Mouse (Mus musculus) granulocyte monocyte progenitor cell, adult 5-6 weeks (primary cell): ENCODE measurements around the gene Ccdc137. TPM values are rescaled to one million over a fixed set of nuclear protein-coding genes. Genes with fewer than 3 reads are reported as not detected.

Experiments used
- ATAC-seq: replicated peaks from 2 replicates; pipeline ENCODE4 v1.8.0; 2016; ENCODE audit warnings: mild to moderate bottlenecking, moderate TSS enrichment, inconsistent platforms; ENCODE audit not compliant: poor library complexity, severe bottlenecking
- total RNA-seq, 2 experiments: library from RNA; stranded (forward) in 1 of 2; stranded (reverse) in 1 of 2; fragments of 200-712, 200-1000 nt in 1 of 2; fragments of >200 nt in 1 of 2; fragmentation: Nextera tagmentation in 1 of 2; gene quantifications; 2 replicates each; pipeline ENCODE4 v1.2.3; 2014 to 2017

Gene Ccdc137
- total RNA-seq, 2 experiments from 2014 or later: 39.4 to 43.0 TPM

DNA sequence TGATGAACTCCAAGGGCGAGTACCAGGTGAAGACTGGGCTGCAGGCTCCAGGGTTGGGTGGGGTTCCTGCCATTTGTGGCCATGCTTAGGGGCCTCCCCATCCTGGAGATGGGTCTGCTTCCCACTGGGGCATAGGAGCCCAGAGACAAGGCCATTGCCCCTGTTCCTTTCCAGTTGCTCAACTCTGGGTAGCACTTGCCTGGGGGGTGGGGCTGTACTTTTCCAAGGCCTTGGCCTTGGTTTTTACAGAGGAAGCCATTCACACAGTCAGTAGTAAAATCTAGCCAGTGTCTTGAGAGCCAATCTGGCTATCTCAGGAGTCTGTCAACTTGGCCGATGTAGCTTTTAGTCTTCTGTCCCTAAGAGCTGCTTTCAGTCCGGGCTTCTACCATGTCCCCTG lies 39.5 kb downstream of the Ccdc137 start:
- no peak for ATAC-seq

DNA sequence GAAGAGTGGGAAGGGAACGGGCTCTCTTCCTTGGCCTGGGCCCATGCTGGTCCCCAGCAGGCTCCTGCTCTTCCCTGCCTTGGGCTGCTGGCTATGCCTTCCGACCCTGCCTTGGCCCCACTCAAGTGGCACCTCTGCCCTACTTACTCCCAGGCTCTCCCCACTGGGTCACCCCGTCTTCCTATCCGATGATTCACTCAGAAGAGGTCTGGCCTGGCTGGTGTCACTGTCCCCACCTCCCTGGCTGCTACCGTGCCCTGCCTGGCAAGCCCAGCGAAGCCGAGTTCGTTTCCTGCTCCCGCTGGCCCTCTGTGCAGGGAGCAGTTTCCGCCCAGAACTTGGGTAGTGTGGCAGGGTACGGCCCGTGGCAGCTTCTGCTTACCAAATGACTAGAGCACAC lies 40.3 kb downstream of the Ccdc137 start:
- no peak for ATAC-seq

DNA sequence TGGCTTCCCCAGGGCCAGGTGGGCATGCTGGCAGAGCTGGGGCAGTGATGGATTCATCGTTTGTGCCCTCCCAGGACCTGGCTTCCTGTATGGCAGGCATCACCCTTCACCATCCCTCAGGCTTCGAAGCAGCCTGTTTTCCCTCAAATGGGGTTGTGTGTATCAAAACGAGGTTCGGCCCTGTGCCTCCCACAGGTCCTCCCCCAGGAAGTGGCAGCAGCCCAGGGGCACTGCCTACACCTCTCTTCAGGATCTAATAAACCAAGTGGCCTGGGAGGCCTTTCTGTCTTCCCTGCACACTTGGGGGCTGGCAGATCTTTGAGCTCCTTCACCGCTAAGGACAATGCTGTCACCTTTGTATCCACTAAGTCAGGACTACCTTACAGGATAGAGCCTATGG lies 41.0 kb downstream of the Ccdc137 start:
- ATAC-seq: no peak

GRCm38 (mm10) chr11:120499894-120500293 lies 42.0 kb downstream of the Ccdc137 start:
- no peak for ATAC-seq

- no peak for ATAC-seq
These were observed 42.4 kb downstream of the Ccdc137 start for GRCm38 (mm10) chr11:120500357-120500756.

GRCm38 (mm10) chr11:120501018-120501417 lies 43.1 kb downstream of the Ccdc137 start:
- no peak for ATAC-seq

DNA sequence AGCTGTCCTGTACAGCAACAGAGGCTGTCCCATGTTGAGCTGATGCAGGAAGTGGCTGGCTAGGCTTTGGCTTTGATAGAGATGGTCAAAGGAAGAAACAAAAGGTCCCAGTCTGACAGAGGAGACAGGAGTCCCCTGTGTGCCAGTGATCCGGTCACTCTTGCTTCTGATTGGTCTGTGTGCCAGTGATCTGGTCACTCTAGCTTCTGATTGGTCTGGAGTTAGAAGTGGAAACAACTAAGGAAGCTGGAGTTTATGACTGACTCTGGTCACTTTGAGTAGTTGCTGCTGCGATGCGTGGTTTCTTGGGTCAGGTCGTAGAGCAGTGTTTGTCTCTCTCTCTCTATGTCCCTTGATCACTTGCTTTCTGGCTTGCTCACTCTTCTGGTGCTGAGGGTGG lies 43.8 kb downstream of the Ccdc137 start:
- ATAC-seq: no peak

DNA sequence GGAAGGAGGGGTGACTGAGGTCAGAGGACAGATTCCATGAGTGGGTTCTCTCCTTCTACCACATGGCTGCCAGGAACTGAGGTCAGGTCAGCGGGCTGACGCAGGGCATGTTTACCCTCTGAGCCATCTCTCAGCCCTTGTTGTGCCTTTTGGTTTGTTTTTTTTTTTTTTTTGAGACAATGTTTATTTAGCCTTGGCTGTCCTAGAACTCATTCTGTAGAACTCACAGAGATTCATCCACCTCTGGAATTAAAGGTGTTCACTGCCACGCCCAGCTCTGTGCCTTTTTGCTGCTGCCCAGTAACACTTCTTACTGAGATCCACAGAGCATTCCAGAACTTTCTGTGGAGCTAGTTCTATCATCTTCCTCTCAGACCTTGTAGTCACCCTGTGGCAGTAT lies 47.7 kb downstream of the Ccdc137 start:
- ATAC-seq: no peak

GRCm38 (mm10) chr11:120506899-120507298 lies 49.0 kb downstream of the Ccdc137 start:
- peak; percentile 47 for ATAC-seq

DNA sequence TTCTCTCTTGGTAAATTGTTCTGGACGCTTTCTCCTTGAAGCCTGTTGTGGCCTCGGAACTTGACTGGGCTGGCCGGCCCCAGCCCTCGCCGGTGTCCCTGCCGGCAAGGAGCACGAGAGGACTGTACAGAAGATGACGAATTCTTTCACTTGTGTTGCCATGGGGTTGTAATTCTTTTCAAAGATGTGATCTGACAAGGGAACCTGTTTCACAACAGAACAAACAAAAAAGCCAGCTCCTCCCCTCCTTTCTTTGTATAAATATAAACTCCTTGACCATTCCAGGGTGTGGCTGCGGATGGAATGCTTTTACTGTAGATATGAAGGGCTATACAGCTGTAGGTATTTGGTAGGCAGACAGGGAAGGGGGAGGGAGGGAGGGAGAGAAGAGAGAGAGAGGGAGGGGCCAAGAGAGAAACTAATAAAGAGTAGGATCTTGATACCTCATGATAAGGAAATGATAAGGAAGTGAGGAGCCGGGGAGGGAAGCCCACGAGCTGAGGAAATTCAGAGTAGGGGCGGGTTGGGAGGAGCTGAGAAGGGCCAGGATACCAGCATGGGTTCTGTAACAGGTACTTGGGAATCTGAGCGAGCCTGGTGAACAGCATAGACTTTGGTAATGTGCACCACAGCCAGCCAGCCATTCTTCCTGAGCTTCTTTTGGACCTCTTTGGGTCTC lies 49.8 kb downstream of the Ccdc137 start:
- ATAC-seq: no peak

DNA sequence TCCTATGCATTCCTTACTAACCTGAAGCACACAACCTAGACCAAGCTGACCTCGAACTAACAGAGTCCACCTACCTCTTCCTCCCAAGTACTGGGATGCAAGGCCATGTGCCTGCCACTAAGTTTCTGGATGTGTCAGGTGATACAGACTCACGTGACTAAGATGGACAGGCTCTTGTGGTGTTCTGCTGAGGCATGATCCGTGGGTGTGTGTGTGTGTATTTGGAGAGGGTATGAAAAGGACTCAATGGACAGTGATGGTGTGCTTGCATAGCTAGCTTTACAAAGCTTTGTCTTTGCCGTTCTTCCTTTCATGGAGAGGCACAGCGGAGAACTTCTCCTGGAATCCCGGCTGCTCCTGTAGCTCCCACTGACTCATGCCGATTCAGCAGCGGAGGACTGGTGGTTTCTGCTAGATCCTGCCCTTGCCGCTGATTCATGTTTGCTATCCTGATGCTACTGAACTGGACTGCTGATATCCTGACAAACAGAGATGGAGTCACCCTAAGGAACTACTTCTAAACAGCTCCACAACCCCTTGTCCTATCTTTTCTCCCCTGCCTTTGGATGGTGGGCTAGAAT lies 50.5 kb downstream of the Ccdc137 start:
- ATAC-seq: no peak

DNA sequence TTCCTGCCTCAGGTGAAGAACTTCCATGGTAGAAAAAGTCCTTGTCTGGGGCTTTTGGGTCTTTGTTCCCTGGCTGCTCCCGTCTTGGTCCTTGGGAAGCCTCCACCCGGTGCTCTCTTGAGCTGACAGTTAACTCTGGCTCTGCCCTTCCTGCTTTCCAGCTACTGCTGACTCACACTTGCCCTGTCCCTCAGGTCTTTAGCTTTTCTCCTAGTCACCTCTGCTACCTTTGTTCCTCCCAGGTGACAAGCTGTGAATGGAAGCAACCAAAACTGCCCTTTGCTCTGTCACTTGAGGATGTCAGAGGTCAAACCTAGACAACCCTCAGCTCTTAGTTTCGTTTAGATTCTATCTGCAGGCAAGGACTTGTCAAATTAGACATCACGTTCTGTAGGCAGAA lies 52.0 kb downstream of the Ccdc137 start:
- no peak for ATAC-seq

DNA sequence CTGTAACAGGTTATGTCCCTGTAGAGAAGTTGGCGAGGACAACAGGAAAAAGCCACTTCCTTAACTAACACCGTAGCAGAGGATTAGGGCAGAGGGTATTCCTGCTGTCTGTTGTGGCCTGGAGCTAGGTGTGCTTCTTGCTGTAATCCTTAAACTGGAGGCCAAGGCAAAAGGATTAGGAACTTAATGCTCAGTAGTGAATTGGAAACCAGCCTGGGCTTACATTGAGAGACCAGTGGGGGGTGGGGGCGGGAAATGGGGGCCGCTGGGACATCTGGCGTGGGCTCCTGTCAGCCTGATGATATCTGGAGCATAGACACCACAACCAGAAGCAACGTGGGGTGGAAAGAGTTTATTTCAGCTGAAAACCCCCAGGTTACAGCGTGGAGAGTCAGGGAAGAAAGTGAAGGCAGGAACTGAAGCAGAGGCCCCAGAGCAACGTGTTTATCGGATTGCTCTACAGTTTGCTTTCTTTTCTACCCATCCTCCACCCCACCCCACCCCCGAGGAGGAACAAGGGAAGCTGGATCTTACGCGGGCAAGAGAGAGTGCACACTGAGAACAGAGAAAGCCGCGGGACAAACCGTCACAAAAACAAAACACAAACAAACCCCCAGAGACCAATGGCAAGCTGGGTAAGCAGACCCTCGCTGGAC lies 52.6 kb downstream of the Ccdc137 start:
- peak; percentile 70 for ATAC-seq

DNA sequence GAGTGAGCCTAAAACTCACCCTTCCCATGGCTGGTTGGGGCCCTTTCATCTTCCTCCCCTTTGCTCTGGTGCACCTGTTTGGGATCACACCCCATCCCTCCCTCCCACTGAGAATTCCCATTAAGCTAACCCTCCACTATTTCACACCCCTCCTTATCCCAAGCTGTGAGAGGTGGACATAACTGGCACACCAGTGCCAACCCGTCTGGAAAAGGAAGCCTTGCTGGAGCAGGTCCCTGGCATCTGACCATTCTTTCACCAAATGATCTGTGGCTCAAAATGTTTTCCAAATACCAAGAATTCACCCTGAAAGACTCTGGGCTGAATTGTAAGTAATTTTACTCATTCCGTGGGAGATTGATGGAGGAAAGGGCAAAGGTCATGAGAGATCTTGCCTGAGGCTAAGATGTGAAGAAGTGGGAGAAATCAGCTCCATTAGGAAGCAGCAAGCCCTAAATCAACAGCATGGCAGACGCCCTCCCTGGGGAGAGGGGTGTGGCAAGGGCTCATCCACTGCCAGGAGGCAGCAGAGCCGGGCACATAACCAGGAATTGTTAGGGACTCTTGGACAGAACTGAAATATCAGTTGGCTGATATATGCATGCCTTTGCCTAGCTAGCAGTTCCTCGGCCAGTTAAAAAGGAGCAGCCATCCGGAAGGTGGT lies 55.0 kb downstream of the Ccdc137 start:
- no peak for ATAC-seq

Other genes starting within 250 kb of the Ccdc137 start
- 22.5 and 22.9 TPM in 2 replicates for gene Bahcc1, start 225.2 kb upstream of the Ccdc137 start, total RNA-seq (2014; fragmentation: Nextera tagmentation)
- 4.7 and 5.9 TPM in 2 replicates for gene Bahcc1, start 225.2 kb upstream of the Ccdc137 start, total RNA-seq (2017)
- gene Actg1, start 109.6 kb upstream of the Ccdc137 start, total RNA-seq (2014; fragmentation: Nextera tagmentation): 1,412 and 1,653 TPM in 2 replicates
- gene Actg1, start 109.6 kb upstream of the Ccdc137 start, total RNA-seq (2017): 733 and 780 TPM in 2 replicates
- gene Fscn2, start 96.6 kb upstream of the Ccdc137 start, total RNA-seq (2014; fragmentation: Nextera tagmentation): not detected in 2 replicates
- not detected in 2 replicates for gene Fscn2, start 96.6 kb upstream of the Ccdc137 start, total RNA-seq (2017)
- gene Faap100, start 79.4 kb upstream of the Ccdc137 start, total RNA-seq (2014; fragmentation: Nextera tagmentation): 8.3 and 13.2 TPM in 2 replicates
- 12.9 and 18.8 TPM in 2 replicates for gene Faap100, start 79.4 kb upstream of the Ccdc137 start, total RNA-seq (2017)
- gene Nploc4, start 20.4 kb upstream of the Ccdc137 start, total RNA-seq (2014; fragmentation: Nextera tagmentation): 49.2 and 54.6 TPM in 2 replicates
- gene Nploc4, start 20.4 kb upstream of the Ccdc137 start, total RNA-seq (2017): 34.1 and 36.6 TPM in 2 replicates
- not detected in 2 replicates for gene Tspan10, start 15.5 kb upstream of the Ccdc137 start, total RNA-seq (2014; fragmentation: Nextera tagmentation)
- gene Tspan10, start 15.5 kb upstream of the Ccdc137 start, total RNA-seq (2017): not detected in 2 replicates
- gene Pde6g, start 4.6 kb upstream of the Ccdc137 start, total RNA-seq (2014; fragmentation: Nextera tagmentation): not detected in 2 replicates
- not detected in 2 replicates for gene Pde6g, start 4.6 kb upstream of the Ccdc137 start, total RNA-seq (2017)
- gene Oxld1, start within 50 bp of the Ccdc137 start, total RNA-seq (2014; fragmentation: Nextera tagmentation): 7.9 and 8.6 TPM in 2 replicates
- gene Oxld1, start within 50 bp of the Ccdc137 start, total RNA-seq (2017): 12.8 and 19.5 TPM in 2 replicates
- 11.7 and 15.1 TPM in 2 replicates for gene Arl16, start 9.5 kb downstream of the Ccdc137 start, total RNA-seq (2014; fragmentation: Nextera tagmentation)
- 19.2 and 22.4 TPM in 2 replicates for gene Arl16, start 9.5 kb downstream of the Ccdc137 start, total RNA-seq (2017)
- gene Mrpl12, start 26.5 kb downstream of the Ccdc137 start, total RNA-seq (2014; fragmentation: Nextera tagmentation): 113 and 121 TPM in 2 replicates
- gene Mrpl12, start 26.5 kb downstream of the Ccdc137 start, total RNA-seq (2017): 131 and 159 TPM in 2 replicates
- 20.6 and 21.3 TPM in 2 replicates for gene Slc25a10, start 33.7 kb downstream of the Ccdc137 start, total RNA-seq (2014; fragmentation: Nextera tagmentation)
- gene Slc25a10, start 33.7 kb downstream of the Ccdc137 start, total RNA-seq (2017): 20.5 and 26.2 TPM in 2 replicates
- not detected in 2 replicates for gene Gcgr, start 72.6 kb downstream of the Ccdc137 start, total RNA-seq (2014; fragmentation: Nextera tagmentation)
- gene Gcgr, start 72.6 kb downstream of the Ccdc137 start, total RNA-seq (2017): not detected in 2 replicates
- 64.7 and 75.8 TPM in 2 replicates for gene Mcrip1, start 91.6 kb downstream of the Ccdc137 start, total RNA-seq (2014; fragmentation: Nextera tagmentation)
- gene Mcrip1, start 91.6 kb downstream of the Ccdc137 start, total RNA-seq (2017): 23.1 and 23.4 TPM in 2 replicates
- not detected in 2 replicates for gene Ppp1r27, start 93.0 kb downstream of the Ccdc137 start, total RNA-seq (2014; fragmentation: Nextera tagmentation)
- gene Ppp1r27, start 93.0 kb downstream of the Ccdc137 start, total RNA-seq (2017): not detected in 2 replicates
- gene P4hb, start 115.1 kb downstream of the Ccdc137 start, total RNA-seq (2014; fragmentation: Nextera tagmentation): 864 and 921 TPM in 2 replicates
- 1,372 and 1,702 TPM in 2 replicates for gene P4hb, start 115.1 kb downstream of the Ccdc137 start, total RNA-seq (2017)
- 514 and 552 TPM in 2 replicates for gene Arhgdia, start 123.5 kb downstream of the Ccdc137 start, total RNA-seq (2014; fragmentation: Nextera tagmentation)
- 163 and 168 TPM in 2 replicates for gene Arhgdia, start 123.5 kb downstream of the Ccdc137 start, total RNA-seq (2017)
- 161 and 171 TPM in 2 replicates for gene Alyref, start 140.2 kb downstream of the Ccdc137 start, total RNA-seq (2014; fragmentation: Nextera tagmentation)
- gene Alyref, start 140.2 kb downstream of the Ccdc137 start, total RNA-seq (2017): 315 and 430 TPM in 2 replicates
- gene Anapc11, start 140.3 kb downstream of the Ccdc137 start, total RNA-seq (2014; fragmentation: Nextera tagmentation): 80.9 and 96.2 TPM in 2 replicates
- gene Anapc11, start 140.3 kb downstream of the Ccdc137 start, total RNA-seq (2017): 26.9 and 27.0 TPM in 2 replicates
- gene Npb, start 150.4 kb downstream of the Ccdc137 start, total RNA-seq (2014; fragmentation: Nextera tagmentation): not detected in 2 replicates
- not detected in 2 replicates for gene Npb, start 150.4 kb downstream of the Ccdc137 start, total RNA-seq (2017)
- 48.1 and 70.3 TPM in 2 replicates for gene Pcyt2, start 159.8 kb downstream of the Ccdc137 start, total RNA-seq (2014; fragmentation: Nextera tagmentation)
- gene Pcyt2, start 159.8 kb downstream of the Ccdc137 start, total RNA-seq (2017): 21.9 and 35.5 TPM in 2 replicates
- 66.1 and 81.1 TPM in 2 replicates for gene Sirt7, start 167.1 kb downstream of the Ccdc137 start, total RNA-seq (2014; fragmentation: Nextera tagmentation)
- 57.4 and 75.0 TPM in 2 replicates for gene Sirt7, start 167.1 kb downstream of the Ccdc137 start, total RNA-seq (2017)
- gene Mafg, start 175.5 kb downstream of the Ccdc137 start, total RNA-seq (2014; fragmentation: Nextera tagmentation): 28.7 and 37.0 TPM in 2 replicates
- 30.2 and 36.6 TPM in 2 replicates for gene Mafg, start 175.5 kb downstream of the Ccdc137 start, total RNA-seq (2017)
- 14.6 and 15.9 TPM in 2 replicates for gene Pycr1, start 185.7 kb downstream of the Ccdc137 start, total RNA-seq (2014; fragmentation: Nextera tagmentation)
- gene Pycr1, start 185.7 kb downstream of the Ccdc137 start, total RNA-seq (2017): 4.6 and 8.9 TPM in 2 replicates
- gene Myadml2, start 190.0 kb downstream of the Ccdc137 start, total RNA-seq (2014; fragmentation: Nextera tagmentation): not detected in 2 replicates
- gene Myadml2, start 190.0 kb downstream of the Ccdc137 start, total RNA-seq (2017): 0.69 and 1.9 TPM in 2 replicates
- not detected in 2 replicates for gene Notum, start 203.1 kb downstream of the Ccdc137 start, total RNA-seq (2014; fragmentation: Nextera tagmentation)
- not detected in 2 replicates for gene Notum, start 203.1 kb downstream of the Ccdc137 start, total RNA-seq (2017)
- 44.6 and 84.7 TPM in 2 replicates for gene Aspscr1, start 214.9 kb downstream of the Ccdc137 start, total RNA-seq (2014; fragmentation: Nextera tagmentation)
- gene Aspscr1, start 214.9 kb downstream of the Ccdc137 start, total RNA-seq (2017): 29.0 and 33.5 TPM in 2 replicates